31 mouse cellular contexts compared by ENCODE assay signal in genomic region chr10:117014565-117014964, GRCm38 (mm10). TPM values are rescaled to one million over a fixed set of nuclear protein-coding genes. Genes with fewer than 3 reads are reported as not detected.
DNase-seq lines count a peak whose midpoint lies in the region; ATAC-seq and TF ChIP-seq lines count a peak whose summit lies in the region.
"Had no signal": no experiment of that assay in that cellular context is flagged by ENCODE, and none has a peak within 500 bp of the region (broad histone marks: within the 10 kb centered on the region; RNA-seq: fewer than 3 reads in every experiment).

No protein-coding gene starts in this region.

- peaks cover 30% of the 10 kb centered on the region for H3K4me1 ChIP-seq in heart, embryonic 15.5 days (replicated peaks)
- peaks cover 12% of the 10 kb centered on the region for H3K4me1 ChIP-seq in lung, embryonic 15.5 days
- peaks cover 16% of the 10 kb centered on the region for H3K4me1 ChIP-seq in bone marrow macrophage, adult 2 months (ENCODE audit: control insufficient read depth, insufficient read depth, low read length)
- H3K4me1 ChIP-seq: stomach, embryonic 15.5 days had no signal

- H3K9ac ChIP-seq in heart, embryonic 15.5 days, result no peak overlapping the region
- H3K9ac ChIP-seq in lung, embryonic 15.5 days, result no peak overlapping the region
- H3K9ac ChIP-seq: forebrain, embryonic 12.5 days; hindbrain, embryonic 15.5 days; stomach, embryonic 15.5 days had no signal

- no peak for TF ChIP-seq CTCF in bone marrow macrophage, adult 2 months (IDR thresholded peaks at IDR 0.05; ENCODE audit: low read depth, low read length)

- H3K27ac ChIP-seq in heart, embryonic 15.5 days, result peak overlapping the region; percentile 27
- H3K27ac ChIP-seq in lung, embryonic 15.5 days, result 0 out of 2 replicates have a peak overlapping the region, but pooled peaks have one; percentile 25
- H3K27ac ChIP-seq in bone marrow macrophage, adult 2 months (ENCODE audit: insufficient read depth, low read depth, low read length), result peak overlapping the region; percentile 47
- H3K27ac ChIP-seq: embryonic facial prominence, embryonic 10.5 days; forebrain, embryonic 12.5 days; hindbrain, embryonic 15.5 days; intestine, embryonic 15.5 days had no signal

- TF ChIP-seq POLR2A in bone marrow macrophage, adult 2 months (IDR thresholded peaks at IDR 0.05; ENCODE audit: borderline replicate concordance, low read depth, low read length), result no peak
- TF ChIP-seq POLR2A in myocyte (IDR thresholded peaks at IDR 0.05; ENCODE audit: insufficient read length, low read depth), result no peak

- no peak overlapping the region for H3K4me2 ChIP-seq in heart, embryonic 15.5 days
- no peak overlapping the region for H3K4me2 ChIP-seq in lung, embryonic 15.5 days
- H3K4me2 ChIP-seq in myocyte (ENCODE audit: low read depth), result peak overlapping the region; percentile 82
- H3K4me2 ChIP-seq: forebrain, embryonic 12.5 days had no signal

- peak; percentile 40; the same call in 1 of the 2 replicates for ATAC-seq in heart, embryonic 15.5 days (replicated peaks; ENCODE audit: insufficient number of reproducible peaks, insufficient read depth, low FRiP score, low read depth)
- ATAC-seq in lung, embryonic 15.5 days (ENCODE audit: borderline replicate concordance, extremely low read depth, low FRiP score, low TSS enrichment), result peak; percentile 40; the same call in 1 of the 2 replicates
- ATAC-seq: CD4-positive, CD25-positive, alpha-beta regulatory T cell, adult 4 months had no signal

- no peak overlapping the region for H3K4me3 ChIP-seq in heart, embryonic 15.5 days
- H3K4me3 ChIP-seq in lung, embryonic 15.5 days, result no peak overlapping the region
- H3K4me3 ChIP-seq in bone marrow macrophage, adult 2 months (ENCODE audit: insufficient read depth, low read length), result no peak overlapping the region
- no peak overlapping the region for H3K4me3 ChIP-seq in myocyte
- H3K4me3 ChIP-seq: embryonic facial prominence, embryonic 10.5 days; forebrain, embryonic 12.5 days; hindbrain, embryonic 15.5 days; intestine, embryonic 15.5 days; stomach, embryonic 15.5 days had no signal

- H3K79me2 ChIP-seq in myocyte (ENCODE audit: control insufficient read depth, insufficient read depth), result no peaks in the 10 kb centered on the region

- H3K9me3 ChIP-seq in heart, embryonic 15.5 days (replicated peaks), result no peaks in the 10 kb centered on the region
- H3K9me3 ChIP-seq in lung, embryonic 15.5 days, result no peaks in the 10 kb centered on the region
- H3K9me3 ChIP-seq: embryonic facial prominence, embryonic 10.5 days; forebrain, embryonic 12.5 days; hindbrain, embryonic 15.5 days; intestine, embryonic 15.5 days; stomach, embryonic 15.5 days had no signal

- H3K27me3 ChIP-seq in heart, embryonic 15.5 days, result no peaks in the 10 kb centered on the region
- H3K27me3 ChIP-seq in lung, embryonic 15.5 days, result no peaks in the 10 kb centered on the region
- no peaks in the 10 kb centered on the region for H3K27me3 ChIP-seq in myocyte (ENCODE audit: control insufficient read depth, insufficient read depth, insufficient read length)
- H3K27me3 ChIP-seq: forebrain, embryonic 12.5 days; hindbrain, embryonic 15.5 days; intestine, embryonic 15.5 days; stomach, embryonic 15.5 days had no signal

- 41% methylated on average over 5 of the region's 5 CpGs for WGBS in heart, embryonic 15.5 days
- 59% methylated on average over 5 of the region's 5 CpGs for WGBS in lung, embryonic 15.5 days

- no peaks in the 10 kb centered on the region for H3K36me3 ChIP-seq in heart, embryonic 15.5 days
- no peaks in the 10 kb centered on the region for H3K36me3 ChIP-seq in lung, embryonic 15.5 days
- no peaks in the 10 kb centered on the region for H3K36me3 ChIP-seq in myocyte (ENCODE audit: control insufficient read depth, insufficient read depth)
- H3K36me3 ChIP-seq: embryonic facial prominence, embryonic 10.5 days; forebrain, embryonic 12.5 days; hindbrain, embryonic 15.5 days; intestine, embryonic 15.5 days; stomach, embryonic 15.5 days had no signal

- no peak overlapping the region for H3ac ChIP-seq in myocyte (ENCODE audit: control insufficient read depth, insufficient read length)

- no peak for DNase-seq in heart, adult 18-20 months
- no peak for DNase-seq in lung, postnatal 14 days
- no peak for DNase-seq in ovary, postnatal 14 days (ENCODE audit: low spot score)
- DNase-seq in retina, postnatal 1 day, result no peak
- DNase-seq: cerebellum, adult 2 months; gastrocnemius, postnatal 25 days; spleen, adult 18-20 months had no signal

TF ChIP-seq in myocyte, 11 proteins besides CTCF, POLR2A, EP300 and RAD21:
- TF ChIP-seq REST (IDR thresholded peaks at IDR 0.05; ENCODE audit: insufficient read depth, insufficient read length) (no peak), E2F4 (IDR thresholded peaks at IDR 0.05; ENCODE audit: insufficient read depth) (no peak), MYOD1 (IDR thresholded peaks at IDR 0.05; ENCODE audit: control insufficient read depth in 1 of 3, insufficient read length in 2 of 3, low read depth in 2 of 3) (no peak), MAX (IDR thresholded peaks at IDR 0.05; ENCODE audit: low read depth) (no peak), TCF12 (IDR thresholded peaks at IDR 0.05; ENCODE audit: insufficient read depth, poor library complexity, severe bottlenecking) (no peak), MYOG (IDR thresholded peaks at IDR 0.05; ENCODE audit: control insufficient read depth in 1 of 3, insufficient read depth in 1 of 3, insufficient read length in 2 of 3, low read depth in 2 of 3) (no peak), CEBPB (IDR thresholded peaks at IDR 0.05; ENCODE audit: insufficient read depth, poor library complexity, severe bottlenecking) (no peak), SRF (IDR thresholded peaks at IDR 0.05; ENCODE audit: control insufficient read depth, insufficient read length, low read depth) (no peak), POLR2AphosphoS2 (IDR thresholded peaks at IDR 0.05; ENCODE audit: insufficient read length, low read depth) (no peak), USF1 (IDR thresholded peaks at IDR 0.05; ENCODE audit: low read depth) (no peak), TCF3 (IDR thresholded peaks at IDR 0.05; ENCODE audit: insufficient read length, low read depth) (no peak)
TF ChIP-seq in myocyte: peak in this region for 0.

RNA-seq across cellular contexts. Expression of gene Best3, which starts 28.5 kb away (rescaled TPM):
- 0.58 and 0.67 TPM in 2 replicates for polyA plus RNA-seq in heart, embryonic 15.5 days (2015; fragmentation: Nextera tagmentation; extraction: Ambion mirVana)
- total RNA-seq in heart, adult 18-20 months (2021), result 1 to 10 TPM; 6.0 to 7.6 TPM
- polyA plus RNA-seq in lung, embryonic 15.5 days (2015; fragmentation: Nextera tagmentation; extraction: Ambion mirVana), result 0.14 and 0.28 TPM in 2 replicates
- polyA plus RNA-seq in bone marrow macrophage, adult 2 months (2012; ENCODE audit: insufficient read depth, insufficient read length, missing spikeins), result not detected in 2 replicates
- 1.4 TPM for polyA plus RNA-seq in myocyte (2012; fragmentation: generic; extraction: Trizol)
- total RNA-seq: common myeloid progenitor, adult 5-6 weeks; megakaryocyte progenitor cell, adult 5-6 weeks had no signal
- polyA plus RNA-seq: CD4-positive, CD25-positive, alpha-beta regulatory T cell, adult 4 months; intestine, embryonic 15.5 days; kidney, embryonic 14.5 days; thymus, postnatal 0 days had no signal

RNA-seq across cellular contexts. Expression of gene Lrrc10, which starts 30.6 kb away (rescaled TPM):
- 52.1 and 60.4 TPM in 2 replicates for polyA plus RNA-seq in heart, embryonic 15.5 days (2015; fragmentation: Nextera tagmentation; extraction: Ambion mirVana)
- 100 to 1,000 TPM; 231 to 321 TPM for total RNA-seq in heart, adult 18-20 months (2021)
- 0.88 and 1.2 TPM in 2 replicates for polyA plus RNA-seq in lung, embryonic 15.5 days (2015; fragmentation: Nextera tagmentation; extraction: Ambion mirVana)
- polyA plus RNA-seq in bone marrow macrophage, adult 2 months (2012; ENCODE audit: insufficient read depth, insufficient read length, missing spikeins), result not detected in 2 replicates
- not detected for polyA plus RNA-seq in myocyte (2012; fragmentation: generic; extraction: Trizol)
- total RNA-seq: adrenal gland, postnatal 36 days; common myeloid progenitor, adult 5-6 weeks; gastrocnemius, postnatal 25 days; left cerebral cortex, postnatal 25 days; megakaryocyte progenitor cell, adult 5-6 weeks had no signal
- polyA plus RNA-seq: CD4-positive, CD25-positive, alpha-beta regulatory T cell, adult 4 months; cerebellum, adult 2 months; embryonic facial prominence, embryonic 10.5 days; forebrain, embryonic 12.5 days; hindbrain, embryonic 15.5 days; intestine, embryonic 15.5 days; kidney, embryonic 14.5 days; liver, embryonic 16.5 days; midbrain, embryonic 14.5 days; neural tube, embryonic 14.5 days; stomach, embryonic 15.5 days; thymus, postnatal 0 days had no signal

RNA-seq across cellular contexts. Expression of gene Gm10271, which starts 42.2 kb away (rescaled TPM):
- not detected in 2 replicates for polyA plus RNA-seq in heart, embryonic 15.5 days (2015; fragmentation: Nextera tagmentation; extraction: Ambion mirVana)
- not detected for total RNA-seq in heart, adult 18-20 months (2021)
- not detected in 2 replicates for polyA plus RNA-seq in lung, embryonic 15.5 days (2015; fragmentation: Nextera tagmentation; extraction: Ambion mirVana)
- not detected in 2 replicates for polyA plus RNA-seq in bone marrow macrophage, adult 2 months (2012; ENCODE audit: insufficient read depth, insufficient read length, missing spikeins)
- polyA plus RNA-seq in myocyte (2012; fragmentation: generic; extraction: Trizol), result not detected
- total RNA-seq: adrenal gland, postnatal 36 days; common myeloid progenitor, adult 5-6 weeks; ES-E14; gastrocnemius, postnatal 25 days; heart, postnatal 4 days; layer of hippocampus, postnatal 25 days; left cerebral cortex, postnatal 25 days; megakaryocyte progenitor cell, adult 5-6 weeks had no signal
- polyA plus RNA-seq: CD4-positive, CD25-positive, alpha-beta regulatory T cell, adult 4 months; cerebellum, adult 2 months; embryonic facial prominence, embryonic 10.5 days; forebrain, embryonic 12.5 days; hindbrain, embryonic 15.5 days; intestine, embryonic 15.5 days; kidney, embryonic 14.5 days; limb, embryonic 14.5 days; liver, embryonic 16.5 days; midbrain, embryonic 14.5 days; neural tube, embryonic 14.5 days; stomach, embryonic 15.5 days; thymus, postnatal 0 days; urinary bladder, adult 2 months had no signal

RNA-seq across cellular contexts. Expression of gene Cct2, which starts 49.0 kb away (rescaled TPM):
- polyA plus RNA-seq in heart, embryonic 15.5 days (2015; fragmentation: Nextera tagmentation; extraction: Ambion mirVana), result 139 and 171 TPM in 2 replicates
- 100 to 1,000 TPM; 130 to 135 TPM for total RNA-seq in heart, adult 18-20 months (2021)
- polyA plus RNA-seq in lung, embryonic 15.5 days (2015; fragmentation: Nextera tagmentation; extraction: Ambion mirVana), result 235 and 246 TPM in 2 replicates
- polyA plus RNA-seq in bone marrow macrophage, adult 2 months (2012; ENCODE audit: insufficient read depth, insufficient read length, missing spikeins), result 154 and 173 TPM in 2 replicates
- 384 TPM for polyA plus RNA-seq in myocyte (2012; fragmentation: generic; extraction: Trizol)

Comparison
In these comparisons a context has a peak if more than half of its experiments do, and no peak if none do; other contexts are left out.
1. RNA of gene Lrrc10, which starts 30.6 kb away (polyA plus RNA-seq): 52.1 to 60.4 TPM in heart, embryonic 15.5 days; 0.88 to 1.2 TPM in lung, embryonic 15.5 days, not detected in bone marrow macrophage, adult 2 months and not detected in myocyte (single experiment); every median in the first group is over 10 times any median in the second.
2. Peak in every context shown above with its lines, with median percentiles within 50 percentile points of each other: H3K27ac ChIP-seq.